Mouse (Mus musculus): Measurements from ENCODE around the gene Spats2.

The Spats2 gene

GRCm38 (mm10) chr15:99096831-99097500 lies 28.8 kb upstream of the Spats2 start:
- in situ Hi-C loops (cut with MboI; ENCODE audit: unreplicated experiment in 2 of 2), result loop anchor here in 1 of 2 experiments (10.0 kb wide), 1 partner anchor 52 kb away; no protein-coding TSS in a partner anchor

- in situ Hi-C loops (cut with MboI; ENCODE audit: unreplicated experiment in 2 of 2), result loop anchor here in 1 of 2 experiments (10.0 kb wide), 1 partner anchor 53 kb away; no protein-coding TSS in a partner anchor
Observed at GRCm38 (mm10) chr15:99097840-99098492, 27.8 kb upstream of the Spats2 start.

- in situ Hi-C loops (cut with MboI; ENCODE audit: unreplicated experiment in 2 of 2), result loop anchor here in 1 of 2 experiments (10.0 kb wide), 1 partner anchor 54 kb away; no protein-coding TSS in a partner anchor
Observed at GRCm38 (mm10) chr15:99098493-99098861, 27.2 kb upstream of the Spats2 start.

GRCm38 (mm10) chr15:99099139-99099556 lies 26.6 kb upstream of the Spats2 start:
- in situ Hi-C loops (cut with MboI; ENCODE audit: unreplicated experiment in 2 of 2), result loop anchor here in 1 of 2 experiments (10.0 kb wide), 1 partner anchor 54 kb away; no protein-coding TSS in a partner anchor

- in situ Hi-C loops (cut with MboI; ENCODE audit: unreplicated experiment in 2 of 2), result loop anchor here in 1 of 2 experiments (10.0 kb wide), 2 partner anchors 55 to 205 kb away; partner anchors contain the start of genes Dhh and Rhebl1
Observed at GRCm38 (mm10) chr15:99099984-99100383, 25.7 kb upstream of the Spats2 start.

GRCm38 (mm10) chr15:99105238-99105637 lies 20.5 kb upstream of the Spats2 start:
- in situ Hi-C loops (cut with MboI; ENCODE audit: unreplicated experiment in 2 of 2), result loop anchor here in 1 of 2 experiments (10.0 kb wide), 1 partner anchor 210 kb away; the partner anchor contains the start of genes Dhh and Rhebl1

- in situ Hi-C loops (cut with MboI; ENCODE audit: unreplicated experiment in 2 of 2), result loop anchor here in 1 of 2 experiments (10.0 kb wide), 1 partner anchor 213 kb away; the partner anchor contains the start of genes Dhh and Rhebl1
Observed at GRCm38 (mm10) chr15:99107866-99108265, 17.9 kb upstream of the Spats2 start.

GRCm38 (mm10) chr15:99111139-99111538 lies 14.6 kb upstream of the Spats2 start:
- in situ Hi-C loops (cut with MboI; ENCODE audit: unreplicated experiment in 2 of 2), result no loop called here

GRCm38 (mm10) chr15:99111809-99112208 lies 13.9 kb upstream of the Spats2 start:
- in situ Hi-C loops (cut with MboI; ENCODE audit: unreplicated experiment in 2 of 2), result no loop called here

- in situ Hi-C loops (cut with MboI; ENCODE audit: unreplicated experiment in 2 of 2), result no loop called here
Observed at GRCm38 (mm10) chr15:99112843-99113395, 12.8 kb upstream of the Spats2 start.

- in situ Hi-C loops (cut with MboI; ENCODE audit: unreplicated experiment in 2 of 2), result no loop called here
Observed at GRCm38 (mm10) chr15:99113396-99113975, 12.2 kb upstream of the Spats2 start.

- in situ Hi-C loops (cut with MboI; ENCODE audit: unreplicated experiment in 2 of 2), result no loop called here
Observed at GRCm38 (mm10) chr15:99114312-99115064, 11.2 kb upstream of the Spats2 start.

- in situ Hi-C loops (cut with MboI; ENCODE audit: unreplicated experiment in 2 of 2), result no loop called here
Observed at GRCm38 (mm10) chr15:99115065-99115423, 10.7 kb upstream of the Spats2 start.

GRCm38 (mm10) chr15:99116539-99116938 lies 9.2 kb upstream of the Spats2 start:
- in situ Hi-C loops (cut with MboI; ENCODE audit: unreplicated experiment in 2 of 2), result no loop called here

- in situ Hi-C loops (cut with MboI; ENCODE audit: unreplicated experiment in 2 of 2), result no loop called here
Observed at GRCm38 (mm10) chr15:99120814-99121213, 4.9 kb upstream of the Spats2 start.

GRCm38 (mm10) chr15:99122642-99123041 lies 3.1 kb upstream of the Spats2 start:
- in situ Hi-C loops (cut with MboI; ENCODE audit: unreplicated experiment in 2 of 2), result no loop called here

- in situ Hi-C loops (cut with MboI; ENCODE audit: unreplicated experiment in 2 of 2), result no loop called here
Observed at GRCm38 (mm10) chr15:99126081-99126815, 532 bp downstream of the Spats2 start.

- in situ Hi-C loops (cut with MboI; ENCODE audit: unreplicated experiment in 2 of 2), result no loop called here
Observed at GRCm38 (mm10) chr15:99126816-99127365, 1.2 kb downstream of the Spats2 start.

GRCm38 (mm10) chr15:99127851-99128522 lies 2.3 kb downstream of the Spats2 start:
- in situ Hi-C loops (cut with MboI; ENCODE audit: unreplicated experiment in 2 of 2), result no loop called here
